ENCODE assay signal across 12 mouse cellular contexts in genomic region chr3:158061811-158062523, GRCm38 (mm10). TPM values are rescaled to one million over a fixed set of nuclear protein-coding genes. Genes with fewer than 3 reads are reported as not detected.
DNase-seq lines count a peak whose midpoint lies in the region; ATAC-seq and TF ChIP-seq lines count a peak whose summit lies in the region.
"Had no signal": no experiment of that assay in that cellular context is flagged by ENCODE, and none has a peak within 500 bp of the region (broad histone marks: within the 10 kb centered on the region; RNA-seq: fewer than 3 reads in every experiment).

No protein-coding gene starts in this region.

- 95% methylated on average over 5 of the region's 5 CpGs for WGBS in hindbrain, embryonic 14.5 days
- WGBS in hindbrain, embryonic 11.5 days, result 93% methylated on average over 5 of the region's 5 CpGs
- WGBS in liver, postnatal 0 days (ENCODE audit: insufficient replicate concordance), result 52% methylated on average over 5 of the region's 5 CpGs

- no peak for TF ChIP-seq CTCF in liver, postnatal 0 days (IDR thresholded peaks at IDR 0.05; ENCODE audit: low read depth)

- H3K4me3 ChIP-seq in hindbrain, embryonic 14.5 days (replicated peaks; ENCODE audit: low read length), result no peak overlapping the region
- H3K4me3 ChIP-seq in hindbrain, embryonic 11.5 days (ENCODE audit: low read depth, low read length), result no peak overlapping the region
- H3K4me3 ChIP-seq in brown adipose tissue, adult 24 weeks (ENCODE audit: insufficient read depth, low read depth, low read length), result no peak overlapping the region
- no peak overlapping the region for H3K4me3 ChIP-seq in liver, postnatal 0 days (ENCODE audit: low read depth, low read length)
- H3K4me3 ChIP-seq: embryonic facial prominence, embryonic 12.5 days had no signal

- H3K36me3 ChIP-seq in hindbrain, embryonic 14.5 days (replicated peaks; ENCODE audit: control insufficient read depth, insufficient read depth), result peaks cover 37% of the 10 kb centered on the region
- H3K36me3 ChIP-seq in hindbrain, embryonic 11.5 days (ENCODE audit: control insufficient read depth, insufficient read depth, low read length), result no peaks in the 10 kb centered on the region
- peaks cover 35% of the 10 kb centered on the region; the same call in 1 of the 2 replicates for H3K36me3 ChIP-seq in liver, postnatal 0 days (replicated peaks; ENCODE audit: insufficient read depth, low read length)

- H3K4me2 ChIP-seq in hindbrain, embryonic 14.5 days (replicated peaks), result no peak overlapping the region
- no peak overlapping the region for H3K4me2 ChIP-seq in hindbrain, embryonic 11.5 days (replicated peaks; ENCODE audit: low read depth, low read length)
- H3K4me2 ChIP-seq in liver, postnatal 0 days (ENCODE audit: low read depth, low read length), result no peak overlapping the region
- H3K4me2 ChIP-seq: embryonic facial prominence, embryonic 12.5 days had no signal

- peak; percentile 59; the same call in 1 of the 2 replicates for TF ChIP-seq EP300 in liver, postnatal 0 days (IDR thresholded peaks at IDR 0.05; ENCODE audit: low read depth)

- no peak overlapping the region for H3K27ac ChIP-seq in hindbrain, embryonic 14.5 days
- no peak overlapping the region for H3K27ac ChIP-seq in hindbrain, embryonic 11.5 days (ENCODE audit: low read depth, low read length)
- H3K27ac ChIP-seq in brown adipose tissue, adult 24 weeks (replicated peaks; ENCODE audit: low read depth, low read length), result 0 out of 2 replicates have a peak overlapping the region, but pooled peaks have one; percentile 2
- 0 out of 2 replicates have a peak overlapping the region, but pooled peaks have one; percentile 52 for H3K27ac ChIP-seq in liver, postnatal 0 days (ENCODE audit: low read depth)
- H3K27ac ChIP-seq: embryonic facial prominence, embryonic 12.5 days had no signal

- H3K9ac ChIP-seq in hindbrain, embryonic 14.5 days, result no peak overlapping the region
- no peak overlapping the region for H3K9ac ChIP-seq in hindbrain, embryonic 11.5 days (ENCODE audit: low read depth, low read length)
- H3K9ac ChIP-seq in liver, postnatal 0 days (replicated peaks), result no peak overlapping the region
- H3K9ac ChIP-seq: embryonic facial prominence, embryonic 12.5 days had no signal

- DNase-seq in hindbrain, embryonic 14.5 days (ENCODE audit: low spot score), result no peak
- DNase-seq in hindbrain, embryonic 11.5 days (ENCODE audit: low spot score), result no peak
- DNase-seq in A20 (ENCODE audit: low read depth, low spot score), result peak; percentile 68
- DNase-seq in liver, postnatal 0 days, result peak; percentile 27
- no peak for DNase-seq in embryo, embryonic 11 days
- DNase-seq in urinary bladder, adult 2 months (ENCODE audit: low spot score), result no peak
- DNase-seq: cerebellum, adult 18-20 months; kidney, adult 9 months; right cerebral cortex, postnatal 14 days had no signal

- ATAC-seq in hindbrain, embryonic 14.5 days (ENCODE audit: low FRiP score), result 0 out of 2 replicates have a peak, but pooled peaks have one; percentile 21
- no peak; the same call in 1 of the 2 replicates for ATAC-seq in hindbrain, embryonic 11.5 days (ENCODE audit: low FRiP score)
- peak; percentile 82 for ATAC-seq in liver, postnatal 0 days
- no peak for ATAC-seq in inflammation-experienced regulatory T-cells, adult 6 months

- H3K9me3 ChIP-seq in hindbrain, embryonic 14.5 days (ENCODE audit: control insufficient read depth, low read length), result no peaks in the 10 kb centered on the region
- no peaks in the 10 kb centered on the region for H3K9me3 ChIP-seq in hindbrain, embryonic 11.5 days (ENCODE audit: control insufficient read depth, low read length)
- H3K9me3 ChIP-seq in liver, postnatal 0 days (ENCODE audit: low read length), result no peaks in the 10 kb centered on the region
- H3K9me3 ChIP-seq: embryonic facial prominence, embryonic 12.5 days had no signal

- no peaks in the 10 kb centered on the region for H3K4me1 ChIP-seq in hindbrain, embryonic 14.5 days (replicated peaks; ENCODE audit: control insufficient read depth, insufficient read depth, low read length)
- H3K4me1 ChIP-seq in hindbrain, embryonic 11.5 days (replicated peaks; ENCODE audit: control insufficient read depth, insufficient read depth, low read length), result no peaks in the 10 kb centered on the region
- no peaks in the 10 kb centered on the region for H3K4me1 ChIP-seq in brown adipose tissue, adult 24 weeks (ENCODE audit: control insufficient read depth, insufficient read depth, insufficient read length, low read length)
- H3K4me1 ChIP-seq in liver, postnatal 0 days (ENCODE audit: insufficient read depth), result peaks cover 2% of the 10 kb centered on the region; the same call in 1 of the 2 replicates
- H3K4me1 ChIP-seq: embryonic facial prominence, embryonic 12.5 days had no signal

- no peaks in the 10 kb centered on the region for H3K27me3 ChIP-seq in hindbrain, embryonic 14.5 days (ENCODE audit: control insufficient read depth, insufficient read depth, low read length)
- no peaks in the 10 kb centered on the region for H3K27me3 ChIP-seq in hindbrain, embryonic 11.5 days (ENCODE audit: control insufficient read depth, insufficient read depth, low read length)
- no peaks in the 10 kb centered on the region for H3K27me3 ChIP-seq in liver, postnatal 0 days (ENCODE audit: insufficient read depth, low read length)
- H3K27me3 ChIP-seq: embryonic facial prominence, embryonic 12.5 days had no signal

RNA-seq across cellular contexts. Expression of gene Lrrc40, which starts 25.5 kb away (rescaled TPM):
- polyA plus RNA-seq in hindbrain, embryonic 14.5 days (2014; fragmentation: Nextera tagmentation; extraction: Ambion mirVana), result 51.9 and 55.8 TPM in 2 replicates
- 73.9 and 78.5 TPM in 2 replicates for polyA plus RNA-seq in hindbrain, embryonic 11.5 days (2014; fragmentation: Nextera tagmentation; extraction: Ambion mirVana)
- 12.9 and 19.0 TPM in 2 replicates for polyA plus RNA-seq in brown adipose tissue, adult 24 weeks (2012; ENCODE audit: insufficient read depth, insufficient read length, missing spikeins)
- 15.4 and 16.5 TPM in 2 replicates for polyA plus RNA-seq in liver, postnatal 0 days (2015; fragmentation: Nextera tagmentation; extraction: Ambion mirVana)
- 10 to 100 TPM; 29.9 to 47.4 (median 30.4) TPM for polyA plus RNA-seq in inflammation-experienced regulatory T-cells, adult 6 months (2017; shearing (Covaris generic))
- 16.4 and 17.2 TPM in 2 replicates for polyA plus RNA-seq in urinary bladder, adult 2 months (2012; rRNA removed)

RNA-seq across cellular contexts. Expression of gene Srsf11, which starts 25.5 kb away (rescaled TPM):
- polyA plus RNA-seq in hindbrain, embryonic 14.5 days (2014; fragmentation: Nextera tagmentation; extraction: Ambion mirVana), result 226 and 246 TPM in 2 replicates
- 336 and 374 TPM in 2 replicates for polyA plus RNA-seq in hindbrain, embryonic 11.5 days (2014; fragmentation: Nextera tagmentation; extraction: Ambion mirVana)
- 84.0 and 84.9 TPM in 2 replicates for polyA plus RNA-seq in brown adipose tissue, adult 24 weeks (2012; ENCODE audit: insufficient read depth, insufficient read length, missing spikeins)
- polyA plus RNA-seq in liver, postnatal 0 days (2015; fragmentation: Nextera tagmentation; extraction: Ambion mirVana), result 81.5 and 95.0 TPM in 2 replicates
- polyA plus RNA-seq in inflammation-experienced regulatory T-cells, adult 6 months (2017; shearing (Covaris generic)), result 100 to 1,000 TPM; 125 to 187 (median 148) TPM
- polyA plus RNA-seq in urinary bladder, adult 2 months (2012; rRNA removed), result 292 and 372 TPM in 2 replicates

Comparison
In these comparisons a context has a peak if more than half of its experiments do, and no peak if none do; other contexts are left out.
1. ATAC-seq: peak in hindbrain, embryonic 14.5 days (single experiment) and liver, postnatal 0 days (single experiment); none in hindbrain, embryonic 11.5 days (single experiment) and inflammation-experienced regulatory T-cells, adult 6 months (single experiment).
2. DNase-seq: peak in A20 (single experiment) and liver, postnatal 0 days (single experiment); none in hindbrain, embryonic 14.5 days (single experiment), hindbrain, embryonic 11.5 days (single experiment), embryo, embryonic 11 days (single experiment) and urinary bladder, adult 2 months (single experiment).
3. H3K27ac ChIP-seq: peak in brown adipose tissue, adult 24 weeks (single experiment) and liver, postnatal 0 days (single experiment); none in hindbrain, embryonic 14.5 days (single experiment) and hindbrain, embryonic 11.5 days (single experiment).